Mouse (Mus musculus) myocyte (in vitro differentiated cells): Measurements from ENCODE around the gene Erich2.

Experiments used
- CEBPB ChIP-seq: IDR thresholded peaks from 2 replicates; pipeline ENCODE4 v1.6.1; 2011; ENCODE audit warnings: mild to moderate bottlenecking, moderate library complexity; ENCODE audit not compliant: poor library complexity, insufficient read depth, severe bottlenecking
- E2F4 ChIP-seq: IDR thresholded peaks from one replicate; pipeline ENCODE4 v1.6.1; 2011; ENCODE audit warnings: mild to moderate bottlenecking, control low read depth, moderate library complexity; ENCODE audit not compliant: insufficient read depth
- MAX ChIP-seq: IDR thresholded peaks from one replicate; pipeline ENCODE4 v1.6.1; 2011; ENCODE audit warnings: low read depth, mild to moderate bottlenecking, control low read depth
- MYOD1 ChIP-seq, 3 experiments: IDR thresholded peaks; one replicate each; pipeline ENCODE4 v1.6.1; 2011; ENCODE audit warnings: control low read depth in 2 of 3, low read depth in 2 of 3, mild to moderate bottlenecking in 2 of 3, moderate library complexity in 1 of 3; ENCODE audit not compliant: insufficient read length in 2 of 3, control insufficient read depth in 1 of 3
- MYOG ChIP-seq, 3 experiments: IDR thresholded peaks; one replicate each; pipeline ENCODE4 v1.6.1; 2011; ENCODE audit warnings: control low read depth in 2 of 3, low read depth in 2 of 3, mild to moderate bottlenecking in 2 of 3; ENCODE audit not compliant: insufficient read length in 2 of 3, control insufficient read depth in 1 of 3, insufficient read depth in 1 of 3
- POLR2A ChIP-seq: IDR thresholded peaks from one replicate; pipeline ENCODE4 v1.6.1; 2011; ENCODE audit warnings: low read depth, mild to moderate bottlenecking, control low read depth, moderate library complexity; ENCODE audit not compliant: insufficient read length
- POLR2AphosphoS2 ChIP-seq: IDR thresholded peaks from one replicate; pipeline ENCODE4 v1.6.1; 2011; ENCODE audit warnings: low read depth, control low read depth; ENCODE audit not compliant: insufficient read length
- SRF ChIP-seq: IDR thresholded peaks from one replicate; pipeline ENCODE4 v1.6.1; 2011; ENCODE audit warnings: low read depth; ENCODE audit not compliant: control insufficient read depth, insufficient read length
- TCF12 ChIP-seq: IDR thresholded peaks from one replicate; pipeline ENCODE4 v1.6.1; 2011; ENCODE audit warnings: mild to moderate bottlenecking, control low read depth; ENCODE audit not compliant: poor library complexity, insufficient read depth, severe bottlenecking
- TCF3 ChIP-seq: IDR thresholded peaks from one replicate; pipeline ENCODE4 v1.6.1; 2011; ENCODE audit warnings: low read depth, control low read depth; ENCODE audit not compliant: insufficient read length
- USF1 ChIP-seq: IDR thresholded peaks from one replicate; pipeline ENCODE4 v1.6.1; 2011; ENCODE audit warnings: low read depth, mild to moderate bottlenecking, control low read depth, moderate library complexity

DNA sequence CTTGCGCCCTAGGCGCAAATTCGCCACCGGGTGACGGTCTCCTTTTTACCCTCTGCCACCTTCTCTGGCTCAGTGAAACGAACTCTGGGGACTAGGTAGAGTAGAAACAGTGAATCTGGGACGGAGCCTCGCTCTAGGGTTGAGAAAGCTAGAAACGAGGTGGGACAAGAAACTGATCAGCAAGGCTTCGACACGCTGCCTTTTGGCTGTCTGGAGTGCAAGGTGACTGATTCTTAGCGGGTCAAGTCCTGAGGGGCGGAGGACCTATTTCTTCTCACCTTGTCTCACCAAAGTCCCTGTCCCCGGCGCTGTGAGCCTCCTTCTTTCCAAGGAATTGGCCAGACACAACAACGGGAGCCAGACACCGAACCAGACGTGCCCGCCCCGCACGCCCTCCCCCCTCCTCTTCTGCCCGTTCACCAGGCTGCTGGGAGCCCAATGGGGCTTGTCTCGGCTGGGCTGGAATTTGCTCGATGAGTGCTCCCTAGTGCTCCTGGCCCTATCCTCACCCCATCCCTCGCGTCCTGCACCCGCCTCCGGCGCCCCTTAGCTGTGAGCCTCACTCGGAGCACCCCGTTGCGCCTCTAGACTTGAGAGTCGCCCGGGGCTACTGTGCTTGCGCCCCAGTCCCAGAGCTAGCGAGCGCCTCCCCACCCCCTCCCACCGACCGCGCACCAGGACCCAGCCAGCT is 54.5 kb downstream of the Erich2 start:
- no peak for TF ChIP-seq POLR2A
- TF ChIP-seq MYOD1 (IDR thresholded peaks at IDR 0.05; ENCODE audit: control insufficient read depth in 1 of 3, insufficient read length in 2 of 3, low read depth in 2 of 3), result no peak
- no peak for TF ChIP-seq POLR2AphosphoS2
- TF ChIP-seq MYOG (IDR thresholded peaks at IDR 0.05; ENCODE audit: control insufficient read depth in 1 of 3, insufficient read depth in 1 of 3, insufficient read length in 2 of 3, low read depth in 2 of 3), result no peak
- TF ChIP-seq MAX, result no peak
- TF ChIP-seq SRF, result no peak
- no peak for TF ChIP-seq E2F4
- TF ChIP-seq TCF12, result no peak
- no peak for TF ChIP-seq USF1
- TF ChIP-seq CEBPB, result no peak
- TF ChIP-seq TCF3, result no peak
